Mouse (Mus musculus) layer of hippocampus, adult 11-12 months (tissue): ENCODE measurements at regions not wholly inside any gene's neighbourhood (a gene's known extent, or its start where the extent isn't known, plus 50 kb on each side); places are given as distances from the start of the nearest gene placed in this dataset.

Experiments used
- DNase-seq: peaks from one replicate; pipeline ENCODE4 v3.0.0; 2022; ENCODE audit warnings: low spot score

DNA sequence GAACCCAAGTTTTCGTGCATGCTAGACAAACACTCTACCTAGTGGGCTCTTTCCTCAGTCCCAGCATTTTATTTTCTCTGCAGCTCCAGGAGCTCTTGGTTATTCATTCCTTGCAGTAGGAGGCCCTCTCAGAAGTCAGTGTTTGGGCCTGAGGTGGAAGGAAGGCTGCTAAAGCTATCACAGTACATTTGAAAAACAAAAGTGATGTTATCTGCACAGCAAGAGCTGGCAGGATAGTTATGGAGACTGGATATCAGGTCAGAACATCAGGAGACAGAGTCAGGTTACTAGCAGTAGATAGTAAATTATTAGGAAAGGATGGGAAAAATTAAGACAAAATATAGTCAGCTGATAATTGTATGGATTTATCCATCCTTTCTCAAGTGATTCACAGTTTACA, 152.2 kb downstream of the Mtx2 start:
- DNase-seq, result no peak

DNA sequence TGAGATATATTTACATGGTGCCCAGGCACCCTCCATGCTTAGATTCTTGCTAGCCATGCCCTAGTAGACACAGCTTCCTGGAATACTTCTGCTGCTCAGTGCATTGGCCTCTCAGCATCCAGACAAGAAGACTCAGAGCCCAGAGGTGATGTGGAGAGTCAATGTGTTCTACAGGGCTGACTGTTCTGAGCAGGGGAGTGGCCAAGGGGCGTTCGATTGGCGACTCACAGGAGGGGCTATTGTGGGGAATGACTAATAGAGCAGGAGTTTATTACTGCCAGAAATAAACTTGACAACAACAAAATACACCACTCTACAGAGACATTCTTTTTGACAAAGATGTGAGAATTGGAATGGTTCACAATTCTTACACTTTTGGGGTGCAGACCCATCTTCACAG, 156.3 kb downstream of the Mtx2 start:
- DNase-seq, result no peak

DNA sequence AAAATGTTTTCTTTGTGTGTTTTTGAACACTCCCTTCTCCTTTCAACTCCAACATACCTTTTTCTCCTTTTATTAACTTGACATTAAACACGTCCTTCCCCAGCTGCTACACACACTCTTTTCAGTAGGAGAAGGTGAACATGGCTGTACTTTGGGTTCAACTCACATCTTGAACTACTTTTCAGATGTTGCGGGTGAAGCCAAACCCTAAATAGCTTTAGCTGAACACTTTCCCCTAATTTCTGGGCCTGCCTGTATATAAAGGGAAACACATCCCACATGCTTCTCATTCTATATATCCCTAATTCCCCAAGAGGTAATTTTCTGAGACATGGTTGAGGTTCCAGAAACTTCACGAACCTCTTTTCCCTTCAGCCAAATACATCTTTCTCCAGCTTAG, 168.2 kb downstream of the Mtx2 start:
- no peak for DNase-seq

DNA sequence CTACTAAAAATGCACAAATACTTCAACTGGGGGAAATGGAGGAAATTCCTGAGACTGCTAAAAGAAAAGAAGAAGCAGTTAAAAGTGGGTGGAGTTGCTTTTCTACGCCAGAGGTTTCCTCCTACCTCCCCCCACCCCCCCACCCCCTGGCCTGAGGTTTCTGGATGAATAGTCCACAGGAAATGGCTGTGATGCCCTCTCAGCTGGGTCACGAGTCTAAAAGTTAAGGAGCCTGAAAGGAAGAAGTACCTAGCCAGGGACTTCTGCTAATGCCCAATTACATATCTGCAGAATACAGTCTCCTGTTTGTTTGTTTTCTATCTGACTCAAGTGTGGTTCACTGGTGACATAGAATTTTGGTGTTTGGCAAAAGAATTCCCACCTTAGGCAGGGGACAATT, 169.4 kb downstream of the Mtx2 start:
- DNase-seq, result no peak

DNA sequence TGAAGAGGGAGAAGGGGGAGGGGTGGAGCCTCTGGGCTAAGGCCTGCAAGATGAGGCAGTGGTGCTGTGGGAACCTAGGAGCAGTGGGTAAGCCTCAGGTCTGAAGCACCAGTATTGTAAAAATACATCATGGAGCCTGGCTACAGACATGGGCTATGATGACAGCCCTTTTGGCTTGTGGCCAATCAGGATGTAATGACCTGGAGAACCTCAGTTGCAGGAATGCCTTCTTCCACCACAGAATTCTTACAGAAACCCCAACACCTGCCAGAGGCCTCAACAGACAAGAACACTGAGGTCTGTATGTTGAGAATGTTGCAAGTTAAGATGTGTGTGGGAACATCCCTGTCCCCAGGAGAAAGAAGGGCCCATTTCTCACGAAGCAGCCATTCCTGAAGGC, 172.1 kb downstream of the Mtx2 start:
- no peak for DNase-seq

DNA sequence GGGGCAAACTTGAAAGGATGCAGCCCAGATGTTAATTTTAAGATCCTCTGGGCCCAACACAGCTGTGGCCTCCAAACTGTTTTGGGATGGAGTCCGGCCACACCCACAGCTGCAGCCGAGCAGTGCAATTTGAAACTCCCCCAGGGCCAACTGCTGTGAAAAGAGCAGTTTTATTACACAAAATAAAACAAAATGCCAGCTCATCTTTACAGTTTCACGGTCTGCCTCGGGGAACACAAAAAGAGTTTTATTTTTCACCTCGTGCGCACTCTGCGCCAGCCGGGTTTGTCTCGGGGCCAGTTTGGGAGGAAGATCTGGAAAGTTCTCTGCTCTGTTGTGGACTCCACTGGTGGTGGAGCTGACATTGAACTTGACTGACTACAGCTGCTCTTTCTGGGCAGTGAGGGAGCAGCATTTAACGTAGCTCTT, 174.8 kb downstream of the Mtx2 start:
- no peak for DNase-seq

DNA sequence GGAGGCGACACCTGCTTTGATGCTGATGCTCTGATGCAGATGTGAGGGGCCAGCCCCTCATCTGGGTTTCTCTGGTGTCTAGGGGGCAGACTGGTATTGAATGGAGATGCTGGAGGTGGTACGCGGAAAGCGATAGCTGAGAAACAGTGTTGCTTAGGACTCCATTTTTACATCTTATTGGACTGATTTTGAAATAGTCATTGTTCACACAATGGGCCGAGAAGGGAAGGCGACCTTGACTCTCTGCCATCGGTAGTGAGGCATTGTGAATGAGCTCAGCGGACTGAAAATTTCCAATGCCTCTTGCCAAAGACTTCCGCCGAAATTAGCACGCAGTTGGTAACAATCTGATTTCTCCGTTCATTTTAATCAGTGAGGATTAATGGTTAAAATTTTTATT, 177.0 kb downstream of the Mtx2 start:
- DNase-seq, result no peak

DNA sequence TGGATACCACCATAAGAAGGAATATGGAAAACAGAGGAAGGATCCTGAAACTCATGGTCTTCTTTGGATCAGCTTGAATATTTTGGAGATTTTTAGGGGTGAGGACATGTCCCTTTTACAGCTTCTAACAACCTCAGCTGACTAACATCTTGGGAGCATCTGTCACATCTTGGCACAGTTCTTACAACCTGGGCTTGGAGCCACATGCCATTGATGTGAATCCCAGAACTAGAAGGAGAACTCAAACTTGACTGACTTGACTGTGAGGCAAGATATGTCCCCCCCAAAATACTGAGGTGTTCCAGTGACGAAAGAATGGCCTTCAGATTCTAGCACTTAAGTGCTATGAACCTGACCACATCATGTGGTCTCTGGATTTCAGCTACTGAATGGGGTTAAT, 182.5 kb downstream of the Mtx2 start:
- DNase-seq, result no peak

DNA sequence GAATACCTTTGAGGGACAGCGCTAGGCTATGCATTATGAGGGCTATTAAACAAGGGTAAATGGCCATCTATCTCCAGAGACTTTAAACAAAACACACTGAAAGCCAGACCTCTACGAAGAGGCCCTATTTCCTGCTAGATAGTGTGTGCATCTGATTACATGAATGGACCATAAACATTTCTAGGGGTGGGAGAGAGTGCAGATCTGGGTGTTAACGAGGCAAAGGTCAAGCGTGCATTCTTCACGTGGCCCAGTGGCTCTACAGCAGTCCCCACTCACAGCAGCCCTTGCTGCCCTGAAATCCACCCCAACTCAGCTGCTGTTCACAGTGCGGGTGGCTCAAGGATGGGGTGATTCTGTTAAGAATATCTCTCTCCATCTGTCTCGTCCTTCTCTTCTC, 185.0 kb downstream of the Mtx2 start:
- DNase-seq, result no peak

DNA sequence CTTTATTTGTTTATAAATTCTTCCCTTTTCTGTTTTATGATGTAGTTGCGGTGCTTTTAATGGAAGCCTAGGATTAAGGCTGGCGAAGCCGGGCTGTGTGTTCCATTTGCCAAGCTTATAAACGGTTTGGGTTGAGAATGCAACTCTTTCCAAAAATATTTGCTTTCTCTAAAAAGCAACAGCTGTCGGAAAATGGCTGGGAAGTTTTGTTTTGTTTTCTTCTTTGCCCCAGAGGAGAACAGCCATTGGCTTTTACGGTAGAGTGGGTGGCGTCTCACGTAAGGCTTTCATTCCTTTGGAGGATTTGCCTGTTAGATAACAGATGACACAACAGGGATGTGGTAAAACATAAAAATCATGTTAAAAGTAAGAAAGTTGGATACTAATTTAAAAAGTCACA, 186.4 kb downstream of the Mtx2 start:
- DNase-seq, result no peak

DNA sequence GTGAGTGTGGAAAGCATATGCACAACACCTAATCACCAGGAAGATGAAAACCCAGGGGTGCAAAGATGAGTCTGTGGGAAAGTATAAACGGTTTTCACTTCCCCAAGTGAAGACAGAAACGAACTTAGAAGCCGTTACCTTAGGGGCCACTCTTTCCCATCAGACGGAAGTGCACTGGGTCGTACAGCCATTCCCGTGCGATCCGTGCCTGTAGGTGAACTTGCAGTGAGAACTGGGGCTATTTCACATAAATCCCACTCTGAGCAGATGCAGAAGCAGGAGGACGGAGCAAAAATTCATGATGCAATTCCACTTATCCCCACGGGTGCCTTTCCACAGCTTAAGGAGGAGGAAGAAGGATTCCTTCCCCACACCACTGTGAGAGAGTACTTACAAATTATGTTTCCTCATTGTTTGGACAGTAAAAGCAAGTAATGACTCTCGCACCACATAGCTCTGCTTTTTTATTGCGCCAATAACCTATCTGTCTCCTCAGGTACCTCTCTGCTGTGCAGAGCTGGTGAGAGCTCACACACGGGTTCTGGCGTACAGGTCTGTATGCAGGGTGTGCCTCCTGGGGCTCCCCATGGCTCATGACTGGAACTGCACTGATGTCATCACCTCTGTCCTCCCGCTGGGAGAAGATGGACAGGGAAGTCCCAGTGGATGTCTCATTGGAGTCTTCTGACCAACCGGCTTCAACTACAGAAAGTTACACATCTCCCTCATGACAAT, 189.6 kb downstream of the Mtx2 start:
- DNase-seq, result no peak

DNA sequence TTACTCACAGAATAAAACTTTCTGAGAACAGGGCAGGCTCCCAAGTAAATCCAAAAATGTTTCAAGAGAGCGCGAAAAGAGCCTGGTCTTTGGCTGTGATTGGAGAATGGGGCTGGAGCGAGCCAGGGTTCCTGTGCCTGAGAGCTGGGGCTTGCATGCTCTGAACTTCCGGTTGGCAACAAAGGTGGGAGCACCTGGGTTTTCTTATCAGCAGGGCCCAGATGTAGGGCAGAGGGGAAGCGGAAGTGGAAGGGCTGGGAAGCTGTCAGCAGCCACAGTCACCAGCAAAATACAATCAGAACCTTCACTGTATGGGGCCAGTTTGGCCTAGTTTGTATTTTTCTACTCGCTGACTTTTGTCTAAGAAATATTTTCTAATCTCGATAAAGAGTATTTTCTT, 193.9 kb downstream of the Mtx2 start:
- no peak for DNase-seq

DNA sequence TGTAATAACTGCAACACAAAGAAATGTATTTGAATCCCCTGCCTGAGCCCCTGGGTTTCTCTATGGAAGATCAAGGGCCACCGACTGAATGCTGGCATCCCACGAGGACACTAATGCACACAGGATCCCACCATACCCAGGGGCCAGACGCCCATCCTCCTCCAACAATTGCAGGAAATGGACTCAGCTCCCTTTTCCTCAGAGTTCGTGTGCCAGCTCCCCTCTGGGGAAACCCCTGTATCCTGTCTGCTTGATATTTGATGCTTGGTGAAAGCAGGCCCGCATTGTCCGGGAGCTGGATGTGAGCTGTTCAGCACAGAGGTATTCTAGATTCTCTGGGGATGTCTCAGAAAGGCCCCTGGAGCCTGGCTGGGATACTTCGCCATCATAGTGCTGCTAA, 196.0 kb downstream of the Mtx2 start:
- no peak for DNase-seq

DNA sequence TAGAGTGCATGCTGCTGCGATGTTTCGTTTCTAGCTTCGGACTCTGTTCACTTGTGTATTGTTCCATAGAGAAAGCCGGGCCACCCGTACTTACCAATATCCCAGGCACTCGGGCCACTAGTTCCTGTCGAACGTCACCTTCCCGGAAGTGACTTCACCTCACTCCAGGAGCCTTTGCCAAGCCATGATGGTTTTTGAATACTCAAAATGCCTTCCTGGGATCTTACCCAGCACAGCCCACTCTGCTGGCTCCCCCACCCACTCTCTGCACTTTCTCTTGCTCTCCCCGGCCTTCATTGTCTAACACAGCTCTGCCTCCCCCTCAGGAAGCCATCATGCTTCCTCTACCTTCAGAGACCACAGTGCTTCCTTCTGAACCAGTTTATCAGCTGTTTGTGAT, 202.5 kb downstream of the Mtx2 start:
- DNase-seq, result no peak

DNA sequence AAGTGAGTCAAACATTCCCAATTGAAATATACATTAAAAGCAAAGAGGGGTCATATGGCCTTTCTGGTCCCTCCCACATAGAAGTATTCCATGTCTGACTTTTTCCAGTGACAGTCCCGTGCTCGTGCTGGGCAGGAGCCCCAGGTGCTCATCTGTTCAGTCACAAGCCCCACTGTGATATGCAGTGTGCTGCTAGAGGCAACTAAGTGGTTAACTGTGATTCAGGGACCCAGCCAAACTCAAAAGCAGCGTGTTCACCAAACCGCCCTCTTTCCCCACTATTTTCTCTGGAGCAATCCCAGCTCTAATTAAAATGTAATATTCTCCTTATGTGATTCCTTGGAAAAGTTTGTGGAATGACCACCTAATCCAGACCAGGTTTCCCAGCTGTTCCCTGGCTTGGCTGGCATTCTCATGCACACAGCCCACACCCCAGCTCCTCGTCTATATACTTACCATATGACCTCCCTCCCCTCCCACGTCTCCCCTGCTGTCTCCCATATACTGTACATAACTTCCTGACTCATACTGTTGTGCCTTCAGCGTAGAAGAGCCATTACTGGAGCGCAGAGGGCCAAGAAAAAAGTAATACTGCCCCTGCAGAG, 203.6 kb downstream of the Mtx2 start:
- DNase-seq, result no peak

DNA sequence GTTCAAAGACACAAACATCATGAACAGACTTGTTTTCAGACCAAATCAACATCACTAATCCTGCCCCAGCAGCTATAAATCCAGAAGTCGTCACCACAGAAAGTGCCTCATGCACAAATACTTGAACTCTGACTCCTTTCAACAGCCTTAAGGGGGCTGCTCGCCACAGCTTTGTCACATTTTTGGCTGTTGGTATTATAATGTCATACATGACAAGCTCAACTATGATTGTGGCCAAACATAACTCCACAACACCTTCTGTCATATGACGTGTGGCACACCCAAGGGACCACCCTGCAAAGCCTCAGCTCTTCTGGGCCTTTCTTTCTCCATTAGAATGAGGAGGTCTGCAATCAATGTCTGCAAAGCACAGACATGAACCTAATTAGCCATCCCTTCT, 209.1 kb downstream of the Mtx2 start:
- DNase-seq, result no peak

DNA sequence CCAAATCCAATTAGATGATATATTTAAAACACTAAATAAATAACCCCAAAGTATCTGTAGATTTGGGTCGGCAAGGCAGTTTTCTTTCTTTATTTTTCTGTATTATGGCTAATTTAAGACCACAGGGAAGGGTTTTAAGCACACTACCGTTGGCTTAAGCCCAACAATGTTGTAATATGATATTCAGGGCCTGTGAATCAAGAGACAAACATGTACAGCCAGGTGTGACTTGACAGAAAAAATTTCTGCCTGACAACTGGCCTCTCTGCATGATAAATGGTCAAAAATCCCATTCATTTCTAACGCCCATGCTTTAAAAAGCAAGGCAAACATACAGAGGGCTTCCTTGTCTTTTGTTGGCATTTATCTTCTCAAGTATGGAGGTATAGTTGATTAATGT, 213.5 kb downstream of the Mtx2 start:
- DNase-seq, result no peak

DNA sequence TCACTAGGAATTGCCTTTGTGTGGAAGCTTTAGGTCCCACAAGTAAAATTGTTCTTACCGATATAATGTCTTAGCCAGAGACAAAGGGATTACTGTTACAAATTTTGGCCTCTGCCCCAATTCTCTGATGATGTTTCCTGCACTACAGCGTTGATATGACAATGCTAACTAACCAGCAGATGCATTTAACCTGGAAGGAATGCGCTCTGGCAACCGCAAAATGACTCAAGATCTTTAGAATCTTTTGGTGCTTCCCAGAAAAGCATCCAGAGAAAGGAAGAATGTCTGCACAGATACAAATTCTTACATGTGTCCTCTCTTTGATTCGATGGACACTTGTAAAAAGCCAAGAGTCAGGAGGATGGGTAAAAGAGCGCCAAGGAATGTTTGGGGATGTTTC, 221.3 kb downstream of the Mtx2 start:
- DNase-seq, result no peak

DNA sequence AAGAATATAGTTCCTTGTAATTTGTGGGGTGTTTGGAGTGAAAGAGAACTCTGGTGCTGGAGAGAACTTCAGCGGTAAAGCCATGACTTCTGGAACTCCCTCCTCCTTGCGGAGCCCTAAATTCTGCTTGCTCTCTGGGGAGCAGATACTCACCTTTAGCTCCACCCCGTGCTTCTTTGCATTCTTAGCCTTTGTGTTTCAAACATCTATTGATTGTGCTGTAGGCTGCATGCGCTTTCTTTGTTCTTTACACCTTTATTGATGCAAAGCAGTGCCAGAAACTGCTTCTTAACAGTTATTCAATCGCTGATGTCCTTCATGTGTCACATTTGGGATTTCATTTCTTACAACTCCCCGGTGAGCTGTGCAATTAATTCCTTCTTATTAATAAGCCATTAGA, 222.5 kb downstream of the Mtx2 start:
- DNase-seq, result no peak

DNA sequence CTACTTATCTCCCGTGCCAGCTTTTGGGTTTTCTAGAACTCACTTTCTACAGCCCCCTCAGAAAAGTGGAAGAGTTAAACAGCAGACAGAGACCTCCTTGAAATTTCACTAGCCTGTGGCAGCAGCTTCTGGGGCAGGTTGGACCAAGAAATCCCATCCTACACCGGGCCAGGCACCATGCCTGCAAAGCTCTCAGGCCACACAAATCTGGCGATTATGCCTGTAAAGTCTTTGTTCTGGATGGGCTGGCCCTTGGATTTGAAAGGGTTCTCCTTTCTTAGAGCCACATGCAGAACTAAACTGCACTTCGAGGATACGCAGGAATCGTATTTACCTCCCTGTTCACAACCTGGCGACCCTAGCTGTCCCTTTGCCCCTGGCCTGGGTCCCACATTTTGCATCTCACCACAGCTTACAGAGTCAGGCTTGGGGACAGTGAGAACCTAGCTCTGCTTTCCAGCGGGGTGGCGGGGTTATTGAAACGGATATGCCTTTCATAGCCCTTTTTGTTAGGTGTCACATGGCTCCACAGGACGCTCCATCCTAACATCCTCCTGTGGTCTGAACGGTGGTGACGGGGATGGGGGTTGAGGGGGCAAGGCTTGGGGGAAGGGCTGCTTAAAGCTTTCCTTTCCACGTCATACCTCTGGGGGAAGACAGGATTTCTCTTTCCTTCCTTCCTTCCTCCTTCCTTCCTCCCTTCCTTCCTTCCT, 229.0 kb downstream of the Mtx2 start:
- DNase-seq, result no peak

DNA sequence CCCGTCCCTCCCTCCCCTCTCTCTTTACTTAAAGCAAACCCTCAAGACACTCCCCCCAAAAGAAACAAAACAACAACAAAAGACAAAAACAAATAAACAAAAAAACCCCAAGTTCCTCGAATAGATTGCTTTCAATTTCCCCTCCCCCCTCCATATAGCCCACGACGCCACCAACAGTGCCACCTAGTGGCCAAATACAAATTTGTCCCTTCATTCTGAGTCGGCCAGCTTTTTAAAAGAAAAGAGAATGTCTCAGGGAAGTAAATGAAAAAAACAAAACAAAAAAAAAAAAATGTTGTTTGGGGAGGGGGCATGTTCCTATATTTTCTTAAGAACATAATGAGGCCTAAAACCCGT, 229.6 kb downstream of the Mtx2 start:
- DNase-seq, result peak; percentile 22

DNA sequence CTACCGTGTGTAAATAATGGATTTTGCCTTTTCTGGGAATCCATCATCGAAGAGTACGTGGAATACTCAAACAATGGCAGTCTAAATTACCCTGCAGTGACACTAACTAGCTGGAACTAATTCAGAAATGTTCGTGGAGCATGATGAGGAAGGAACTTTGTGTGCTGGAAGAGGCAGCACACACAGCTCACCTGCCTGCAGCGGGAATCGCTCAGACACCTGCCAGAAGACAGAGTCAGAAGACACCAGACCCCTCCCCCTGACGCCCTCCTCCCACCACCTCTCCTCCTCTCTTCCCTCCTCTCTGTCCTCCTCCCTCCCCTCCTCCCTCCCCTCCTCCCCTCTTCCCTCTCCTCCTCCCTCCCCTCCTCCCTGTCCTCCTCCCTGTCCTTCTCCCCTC, 235.4 kb downstream of the Mtx2 start:
- no peak for DNase-seq

DNA sequence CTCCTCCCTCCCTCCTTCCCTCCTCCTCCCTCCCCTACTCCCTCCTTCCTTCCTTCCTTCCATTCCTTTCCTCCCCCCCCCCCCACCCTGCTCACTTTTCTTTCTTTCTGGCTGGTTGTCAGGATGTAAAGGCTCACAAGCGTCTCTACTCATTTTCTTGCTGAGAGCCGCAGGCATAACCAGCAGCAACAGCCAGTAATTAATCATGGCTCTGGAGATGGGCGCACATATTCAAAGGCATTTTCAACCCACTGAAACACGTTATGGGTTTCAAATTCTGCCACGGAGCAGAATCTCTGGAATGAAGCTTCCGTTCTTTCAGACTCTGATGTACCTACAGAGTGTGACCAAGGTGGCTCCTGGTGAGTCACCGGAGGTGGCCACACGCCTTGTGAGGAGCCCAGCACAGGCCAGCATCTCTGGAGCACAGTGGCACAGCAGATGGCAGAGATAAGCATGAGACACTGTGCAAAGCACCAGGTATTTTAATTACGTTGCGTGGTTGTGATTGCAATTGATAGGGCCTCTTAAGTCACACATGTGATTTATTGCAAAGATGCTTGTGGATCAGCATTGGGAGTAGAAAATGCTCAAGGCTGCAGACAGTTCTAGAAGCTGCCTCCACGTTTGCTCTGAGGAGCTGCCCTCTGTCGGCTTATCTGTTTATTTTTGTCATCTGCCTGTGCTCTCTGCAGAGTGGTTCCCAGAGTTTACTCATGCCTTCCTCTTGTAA, 236.0 kb downstream of the Mtx2 start:
- no peak for DNase-seq
